Mouse (Mus musculus): Measurements from ENCODE around the gene Angptl2.

DNA sequence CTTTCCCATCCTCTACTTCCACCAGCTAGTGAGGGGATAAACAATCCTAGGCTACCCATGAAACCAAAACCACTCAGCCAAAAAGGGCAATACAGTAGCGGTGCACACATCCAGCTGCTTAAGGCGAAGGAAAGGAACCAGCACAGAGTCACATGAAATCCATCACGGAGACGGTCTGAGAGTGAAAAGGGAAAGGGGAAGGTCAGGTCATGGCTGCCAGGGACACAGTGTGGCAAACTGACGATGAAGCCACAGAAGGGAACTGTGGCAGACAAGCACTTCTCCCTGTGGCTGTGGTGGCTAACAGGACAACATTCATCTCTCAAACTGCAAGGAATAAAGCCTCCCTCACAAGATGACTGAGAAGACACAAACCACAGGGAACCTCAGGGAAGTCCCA lies 79.2 kb downstream of the Angptl2 start:
- TF ChIP-seq CTCF (IDR thresholded peaks at IDR 0.05) = no peak
- TF ChIP-seq EP300 (IDR thresholded peaks at IDR 0.05) = no peak

All from lung, postnatal 0 days (tissue).